Mouse (Mus musculus) urinary bladder, postnatal 14 days (tissue): ENCODE measurements around the gene Bri3bp.
A peak's percentile ranks its signal among the peaks of the same experiment; 100 is the strongest.
"Not testable (repeated sequence)": the region's sequence is repeated elsewhere in the genome, so short reads cannot be mapped to it uniquely, and the experiment has no call there.

ENCODE experiments used
- DNase-seq: peaks from one replicate; pipeline ENCODE4 v3.0.0; 2021; ENCODE audit warnings: low spot score

Bri3bp gene

DNA sequence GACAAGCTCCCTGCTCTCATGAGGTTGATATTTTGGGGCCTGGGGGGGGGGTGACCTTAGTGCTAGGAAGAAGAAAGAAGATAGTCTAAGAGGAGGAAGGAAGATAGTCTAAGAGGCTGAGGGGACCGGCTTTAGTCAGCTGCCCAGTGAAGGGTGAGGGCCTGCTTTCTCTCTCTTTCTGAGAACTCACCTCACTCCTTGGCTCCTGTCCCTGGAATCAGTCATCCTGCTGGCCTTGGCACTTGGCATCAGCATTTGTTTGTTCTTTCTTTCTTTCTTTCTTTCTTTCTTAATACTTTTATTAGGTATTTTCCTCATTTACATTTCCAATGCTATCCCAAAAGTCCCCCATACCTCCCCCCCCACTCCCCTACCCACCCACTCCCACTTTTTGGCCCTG is 44.7 kb downstream of the Bri3bp start:
- DNase-seq, result no peak

DNA sequence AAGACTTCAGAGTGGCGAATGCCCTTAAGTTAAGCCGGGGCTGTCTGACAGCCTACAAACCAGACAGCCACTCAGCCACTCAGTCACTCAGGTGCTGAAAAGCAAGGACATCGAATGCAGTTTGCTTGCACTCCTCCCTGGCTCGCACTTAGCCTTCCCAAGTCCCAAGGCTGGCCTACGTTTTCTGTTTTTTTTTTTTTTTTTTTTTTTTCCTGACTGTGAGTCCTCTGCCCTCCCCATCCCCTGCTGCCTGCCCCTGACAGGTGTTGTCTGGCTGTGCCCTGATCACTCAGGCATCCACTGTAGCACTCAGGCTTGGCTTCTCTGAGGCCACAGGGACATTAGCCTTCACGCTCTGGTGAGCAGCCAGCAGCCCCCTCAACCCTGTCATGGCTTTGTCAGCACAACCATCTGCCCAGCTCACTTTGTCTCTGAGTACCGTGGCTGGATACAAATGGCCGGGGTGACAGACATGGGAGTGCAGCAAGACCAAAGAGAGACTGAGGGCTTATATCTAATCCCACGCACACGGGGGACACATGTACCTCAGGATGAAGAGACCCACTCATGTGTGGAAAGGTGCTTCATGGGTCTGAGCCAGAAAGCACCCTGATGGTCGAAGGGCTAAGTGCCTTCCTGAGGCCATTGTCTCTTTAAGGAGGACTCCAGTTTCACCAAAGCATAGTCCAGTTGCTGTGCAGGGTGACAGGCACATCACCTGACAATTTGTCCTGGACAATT is 46.2 kb downstream of the Bri3bp start:
- no peak for DNase-seq

DNA sequence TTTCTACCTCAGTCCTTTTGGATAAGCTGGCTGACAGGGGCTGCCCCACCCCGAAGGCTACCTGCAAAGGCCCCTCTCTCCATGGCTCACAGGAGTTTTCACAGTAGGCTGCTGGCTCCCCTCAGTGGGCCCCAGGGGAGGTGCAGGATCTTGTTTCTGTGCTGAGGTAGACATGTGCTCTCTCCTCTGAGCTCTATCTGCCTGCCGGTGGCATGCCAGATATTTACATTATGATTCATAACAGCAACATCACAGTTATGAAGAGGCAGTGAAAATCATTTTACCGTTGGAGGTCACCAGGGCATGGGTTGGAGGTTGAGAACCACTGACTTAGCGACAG is 46.7 kb downstream of the Bri3bp start:
- DNase-seq, result peak; percentile 40

DNA sequence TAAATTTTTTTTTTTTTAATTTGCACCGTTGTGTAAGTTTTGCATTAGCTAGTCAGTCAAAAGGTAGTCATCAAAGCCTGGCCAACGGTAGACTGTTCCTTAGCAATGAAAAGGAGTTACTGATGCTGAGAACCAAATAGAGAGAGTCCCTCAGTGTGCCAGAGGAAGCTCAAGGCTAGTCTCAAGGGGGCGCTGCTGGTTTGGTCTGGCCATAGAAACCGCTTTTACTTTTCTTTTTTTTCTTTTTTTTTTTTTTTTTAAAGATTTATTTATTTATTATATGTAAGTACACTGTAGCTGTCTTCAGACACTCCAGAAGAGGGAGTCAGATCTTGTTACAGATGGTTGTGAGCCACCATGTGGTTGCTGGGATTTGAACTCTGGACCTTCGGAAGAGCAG is 47.6 kb downstream of the Bri3bp start:
- not testable (repeated sequence) for DNase-seq

DNA sequence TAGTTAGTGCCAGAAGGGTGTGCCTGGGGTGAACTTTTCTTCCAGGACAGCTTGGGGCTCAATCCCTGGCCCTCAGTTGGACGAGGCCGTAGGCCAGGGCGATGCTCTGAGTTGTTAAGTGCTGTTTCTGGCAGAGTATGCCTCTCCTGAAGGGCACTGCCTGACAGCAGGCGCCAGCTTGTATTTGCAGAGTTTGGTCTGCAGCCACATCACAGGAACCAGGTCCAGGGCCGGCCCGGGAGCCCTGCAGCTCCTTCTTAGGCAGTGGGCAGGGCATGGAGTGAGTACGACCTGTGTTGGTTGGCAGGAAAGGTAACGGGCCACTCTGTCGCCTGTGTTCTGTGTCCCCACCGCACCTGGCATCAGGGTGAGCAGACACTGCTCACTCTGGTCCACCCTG is 49.7 kb downstream of the Bri3bp start:
- DNase-seq, result no peak

DNA sequence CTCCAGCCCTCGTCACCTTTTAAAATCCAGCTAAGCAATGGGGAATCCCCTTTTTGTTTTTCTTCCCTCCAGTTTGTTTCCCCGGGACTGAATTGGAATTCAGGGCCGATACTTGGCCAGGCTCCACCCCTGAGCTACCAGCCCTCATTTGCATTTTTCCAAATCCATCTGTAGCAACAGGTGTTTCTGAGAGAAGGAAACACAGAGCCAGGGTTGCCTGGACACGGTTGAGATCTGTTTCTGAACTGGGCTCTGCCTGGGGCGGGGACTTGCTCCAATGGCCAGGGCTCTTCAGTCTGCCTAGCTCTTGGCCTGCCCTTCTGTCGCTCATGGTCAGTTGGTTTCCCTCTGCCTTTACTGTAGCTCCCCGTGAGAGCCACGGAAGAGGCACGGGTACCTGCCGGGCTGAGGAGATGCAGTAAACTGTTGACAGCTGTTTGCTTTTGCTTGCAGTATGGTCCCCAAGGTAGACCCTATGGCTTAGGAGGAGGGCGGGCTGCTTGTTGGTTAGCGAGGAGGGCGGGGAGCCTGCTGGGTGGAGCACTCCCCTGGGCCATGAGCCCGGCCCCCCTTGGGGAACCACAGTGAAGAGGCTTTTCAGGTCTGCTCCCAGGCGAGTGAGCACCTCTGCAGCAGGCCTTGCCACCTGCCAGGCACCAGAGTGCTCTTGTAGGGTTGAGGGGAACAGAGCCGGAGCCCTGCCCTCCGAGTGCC is 51.2 kb downstream of the Bri3bp start:
- no peak for DNase-seq

DNA sequence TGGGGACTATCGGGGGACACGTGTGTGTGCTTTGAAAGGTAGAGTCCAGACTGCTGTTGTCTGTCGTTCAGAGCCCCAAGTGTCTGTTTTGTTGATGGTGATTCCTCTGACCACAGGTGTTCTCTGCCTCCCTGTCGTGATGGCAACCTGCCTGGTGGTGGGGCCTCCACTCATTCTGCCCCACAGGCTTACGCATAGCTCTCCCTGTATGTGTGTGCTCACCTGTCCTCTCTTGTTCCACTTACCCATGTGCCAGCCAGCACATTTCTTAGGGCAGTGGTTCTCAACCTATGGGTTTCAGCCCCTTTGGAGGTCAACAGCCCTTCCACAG is 51.7 kb downstream of the Bri3bp start:
- DNase-seq, result no peak

DNA sequence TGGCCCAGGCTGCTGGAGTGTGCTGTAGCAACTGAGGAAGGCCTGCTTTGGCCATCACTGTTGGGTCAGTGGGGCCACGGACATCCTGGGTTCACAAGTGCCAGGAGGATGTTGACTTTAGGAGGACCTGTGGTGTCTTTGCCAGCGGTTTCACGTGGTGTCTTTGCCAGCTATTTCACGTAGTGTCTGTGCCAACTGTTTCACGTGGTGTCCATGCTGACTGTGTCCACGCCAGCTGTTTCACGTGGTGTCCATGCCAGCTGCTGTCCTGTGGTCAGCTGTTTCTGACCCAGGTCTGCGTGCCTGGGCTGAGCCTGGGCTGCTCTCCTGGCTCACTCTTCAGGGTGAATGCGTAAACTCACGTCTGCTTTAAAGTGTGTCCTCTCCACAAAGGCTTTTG is 54.3 kb downstream of the Bri3bp start:
- DNase-seq, result no peak

DNA sequence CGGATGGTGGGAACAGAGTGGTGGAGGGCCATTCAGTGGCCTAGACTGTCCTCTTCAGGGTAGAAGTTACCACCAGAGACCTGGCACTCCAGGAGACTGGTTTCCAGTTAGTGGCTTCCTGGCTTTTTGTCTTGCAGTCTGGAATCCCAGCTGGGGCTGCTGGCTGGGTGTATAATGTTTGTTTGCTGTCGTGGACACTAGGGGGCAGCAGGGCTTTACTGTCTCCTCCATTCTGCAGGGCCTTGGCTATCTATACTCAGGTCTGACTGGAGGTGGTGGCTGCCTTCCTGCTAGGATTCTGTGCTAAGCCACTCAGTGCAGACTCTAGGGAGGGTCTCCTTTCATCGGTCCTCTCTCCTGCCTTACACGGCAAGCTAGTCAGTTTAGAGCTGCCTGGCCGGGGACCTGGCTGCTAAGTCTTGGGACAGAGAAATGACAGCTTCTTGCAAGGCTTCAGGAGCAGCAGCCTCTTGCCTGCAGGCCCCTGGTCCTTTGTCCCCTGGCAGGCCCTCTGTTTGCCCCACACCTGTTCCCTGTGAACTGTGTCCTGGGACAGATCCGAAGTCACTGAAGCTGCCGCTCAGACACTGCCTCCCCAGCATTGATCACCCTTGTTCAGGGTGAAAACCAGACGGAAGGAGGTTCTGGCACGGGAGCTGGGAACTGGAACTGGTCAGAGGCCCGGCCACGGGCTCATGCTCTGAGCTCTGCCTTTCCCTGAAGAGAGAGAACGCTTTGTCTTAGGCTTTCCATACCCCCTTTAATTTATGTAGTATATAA is 56.6 kb downstream of the Bri3bp start:
- DNase-seq, result peak; percentile 48

DNA sequence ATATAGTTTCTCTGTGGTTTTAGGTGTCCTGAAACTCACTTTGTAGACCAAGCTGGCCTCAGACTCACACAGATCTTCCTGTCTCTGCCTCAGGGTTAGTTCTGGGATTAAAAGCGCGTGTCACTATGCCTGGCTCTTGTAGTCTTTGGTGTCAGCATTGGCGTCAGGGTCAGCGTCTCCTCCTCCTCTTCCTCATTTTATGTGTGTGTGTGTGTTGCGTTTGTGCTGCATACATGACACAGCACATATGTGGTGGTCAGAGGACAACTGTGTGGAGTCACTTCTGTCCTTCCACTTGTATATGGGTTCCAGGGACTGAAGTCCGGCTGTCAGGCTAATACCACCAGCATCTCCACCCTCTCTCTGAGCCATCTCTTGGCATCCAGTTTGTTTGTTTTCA is 60.1 kb downstream of the Bri3bp start:
- DNase-seq, result no peak

DNA sequence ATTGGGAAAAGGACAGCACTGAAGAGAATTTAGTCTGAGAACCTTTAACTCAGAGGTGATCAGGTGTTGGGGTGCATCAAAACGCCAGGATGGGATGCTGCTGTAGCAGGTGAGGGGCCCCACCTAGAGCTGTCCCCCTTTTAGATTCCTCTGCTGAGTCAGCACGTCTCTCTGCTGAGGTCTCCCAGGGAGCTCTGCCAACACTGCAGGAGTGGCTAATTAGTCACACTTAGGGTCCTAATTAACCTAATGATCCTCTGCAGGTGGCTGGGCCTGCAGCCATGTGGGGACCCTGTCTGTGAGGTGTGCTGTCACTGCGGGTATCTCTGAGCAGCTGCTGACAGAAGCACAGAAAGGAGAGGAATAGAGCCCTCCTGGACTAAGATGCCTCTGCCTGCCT is 60.8 kb downstream of the Bri3bp start:
- DNase-seq, result no peak

DNA sequence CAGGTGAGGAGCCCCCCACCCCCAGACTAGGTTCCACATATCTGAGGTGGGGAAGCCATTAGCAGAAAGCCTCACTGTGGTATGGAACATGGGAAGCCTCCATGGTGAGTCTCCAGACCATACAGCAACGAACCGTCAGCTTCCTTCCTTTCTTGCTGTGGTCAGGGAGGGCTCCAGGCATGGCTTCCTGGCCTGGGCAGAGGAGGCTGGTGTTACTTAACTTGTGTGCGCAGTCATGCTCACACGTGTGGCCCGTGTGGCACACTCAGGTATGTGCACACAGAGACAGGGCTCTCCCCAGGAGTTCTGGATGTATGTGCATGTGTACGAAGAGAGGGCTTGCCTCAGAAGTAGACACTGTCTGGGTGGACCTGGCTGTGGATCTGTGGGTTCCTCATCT is 62.3 kb downstream of the Bri3bp start:
- DNase-seq, result no peak

DNA sequence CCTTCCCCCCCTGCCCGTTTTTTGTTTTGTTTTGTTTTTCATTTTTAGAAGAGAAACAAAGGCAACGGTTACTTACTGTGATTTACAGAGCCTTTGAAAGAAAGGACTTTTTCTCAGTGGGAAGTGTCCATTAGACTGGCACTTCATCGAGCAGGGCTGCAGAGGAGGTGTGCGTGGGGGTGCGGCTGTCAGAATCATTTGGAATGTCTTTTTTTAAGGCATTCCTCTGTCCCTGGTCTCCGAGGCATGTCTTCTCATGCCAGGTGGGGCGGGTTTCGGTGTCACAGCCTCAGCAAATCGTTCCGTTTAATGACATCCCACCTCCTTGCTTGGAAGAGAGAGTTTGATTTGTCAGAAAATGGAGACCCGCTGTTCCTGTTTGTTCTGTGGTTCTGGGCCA is 63.3 kb downstream of the Bri3bp start:
- DNase-seq, result no peak

DNA sequence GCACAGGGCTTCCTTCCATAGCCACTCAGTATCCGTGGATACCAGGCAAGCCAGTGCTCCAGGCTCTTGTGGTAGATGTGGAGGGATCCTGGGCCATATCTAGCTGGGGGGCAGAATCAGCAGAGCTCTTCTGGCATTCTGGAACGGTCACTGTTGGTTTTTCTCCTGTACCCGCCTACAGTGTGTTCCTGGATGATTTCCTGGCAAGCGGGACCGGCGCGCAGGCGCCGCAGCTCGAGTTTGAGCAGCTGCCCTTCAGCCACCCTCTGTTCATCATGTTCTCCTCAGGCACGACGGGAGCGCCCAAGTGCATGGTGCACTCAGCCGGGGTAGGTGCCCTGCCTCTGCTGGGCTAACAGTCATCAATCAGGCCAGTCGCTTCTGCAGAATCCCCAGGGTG is 64.6 kb downstream of the Bri3bp start:
- DNase-seq, result no peak

DNA sequence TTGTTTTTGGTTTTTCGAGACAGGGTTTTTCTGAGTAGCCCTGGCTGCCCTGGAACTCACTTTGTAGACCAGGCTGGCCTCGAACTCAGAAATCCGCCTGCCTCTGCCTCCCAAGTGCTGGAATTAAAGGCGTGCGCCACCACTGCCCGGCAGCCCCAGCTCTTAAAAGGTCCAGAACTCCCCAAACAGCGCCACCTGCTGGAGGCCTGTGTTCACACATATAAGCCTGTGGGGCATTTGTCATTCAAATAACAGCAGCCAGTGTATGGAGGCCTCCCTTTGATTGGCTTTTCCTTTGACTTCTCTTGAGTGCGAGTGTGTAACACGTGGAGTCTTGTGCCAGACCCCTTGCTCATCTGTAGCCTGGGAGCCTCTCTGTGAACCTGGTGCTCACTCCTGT is 66.2 kb downstream of the Bri3bp start:
- no peak for DNase-seq

DNA sequence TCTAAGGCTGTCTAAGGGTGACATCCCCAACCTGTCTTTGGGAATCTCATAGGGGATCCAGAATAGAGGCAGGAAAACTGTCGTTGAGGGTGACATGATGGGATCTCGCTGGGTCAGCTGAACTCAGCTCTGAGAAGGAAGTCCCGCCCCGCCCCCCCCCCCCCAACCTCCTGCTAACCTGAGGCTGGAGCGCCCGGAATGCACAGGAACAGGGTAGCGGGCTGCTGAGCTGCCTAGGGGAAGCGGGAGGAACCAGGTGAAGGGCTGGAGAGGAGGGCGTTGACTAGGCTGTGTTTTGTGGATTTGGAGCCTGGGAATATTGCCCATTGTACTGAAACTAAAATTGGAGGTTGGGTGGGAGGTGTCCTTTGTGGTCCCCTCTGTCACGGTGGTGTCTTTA is 66.6 kb downstream of the Bri3bp start:
- no peak for DNase-seq

DNA sequence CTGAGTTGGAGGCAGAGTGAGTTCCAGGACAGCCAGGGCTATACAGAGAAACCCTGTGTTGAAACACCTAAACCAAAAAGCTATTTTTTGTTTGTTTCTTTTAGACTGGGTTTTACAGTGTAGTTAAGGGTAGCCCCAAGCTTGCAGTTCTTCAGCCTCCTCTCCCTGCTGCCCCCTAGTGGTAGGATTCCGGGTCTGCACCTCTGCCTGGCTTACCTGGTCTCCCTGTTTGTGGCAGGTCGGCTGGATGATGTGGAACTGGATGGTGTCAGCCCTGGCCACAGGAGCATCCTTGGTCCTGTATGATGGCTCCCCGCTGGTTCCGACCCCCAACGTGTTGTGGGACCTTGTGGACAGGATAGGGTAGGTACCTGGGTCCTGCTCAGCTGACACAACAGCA is 68.2 kb downstream of the Bri3bp start:
- peak; percentile 53 for DNase-seq
